Mouse (Mus musculus): ENCODE measurements around the gene Steap3.
"Not testable (repeated sequence)": the region's sequence is repeated elsewhere in the genome, so short reads cannot be mapped to it uniquely, and the experiment has no call there.

Gene Steap3

GRCm38 (mm10) chr1:120272605-120273004 lies at the start of gene Steap3:
TSS of gene Steap3 (minus strand) at chr1:120272705.
- no peak for DNase-seq (ENCODE audit: low spot score)

GRCm38 (mm10) chr1:120321270-120322021 lies 48.9 kb upstream of the Steap3 start:
- no peak for DNase-seq (ENCODE audit: low spot score)

GRCm38 (mm10) chr1:120305801-120306200 lies 33.3 kb upstream of the Steap3 start:
- DNase-seq (ENCODE audit: low spot score): no peak

GRCm38 (mm10) chr1:120296936-120297335 lies 24.4 kb upstream of the Steap3 start:
- no peak for DNase-seq (ENCODE audit: low spot score)

DNA sequence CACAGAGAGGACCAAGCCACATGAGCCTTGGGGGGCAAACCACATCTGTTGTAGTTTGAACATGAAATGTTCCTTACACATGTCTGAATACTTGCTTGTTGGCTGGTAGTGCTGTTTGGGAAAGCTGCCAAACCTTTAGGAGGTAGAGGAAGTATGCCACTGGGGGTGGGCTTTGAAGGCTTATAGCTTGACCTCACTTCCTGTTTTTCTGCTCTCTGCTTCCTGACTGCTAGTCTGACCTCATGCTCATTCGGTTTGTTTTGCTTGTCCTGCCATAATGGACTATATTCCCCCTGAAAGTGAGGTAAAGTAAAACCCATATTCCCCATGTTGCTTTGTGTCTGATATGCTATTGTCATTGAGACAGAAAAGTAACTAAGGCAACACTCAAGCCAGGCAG lies 21.3 kb upstream of the Steap3 start:
- DNase-seq (ENCODE audit: low spot score): no peak

- no peak for DNase-seq (ENCODE audit: low spot score)
These were observed 19.2 kb upstream of the Steap3 start for GRCm38 (mm10) chr1:120291709-120292108.

- no peak for DNase-seq (ENCODE audit: low spot score)
These were observed 17.3 kb upstream of the Steap3 start for GRCm38 (mm10) chr1:120289843-120290242.

- no peak for DNase-seq (ENCODE audit: low spot score)
These were observed 15.2 kb upstream of the Steap3 start for GRCm38 (mm10) chr1:120287679-120288078.

- DNase-seq (ENCODE audit: low spot score): not testable (repeated sequence)
These were observed 3.6 kb upstream of the Steap3 start for GRCm38 (mm10) chr1:120276058-120276457.

- DNase-seq (ENCODE audit: low spot score): no peak
These were observed 2.7 kb upstream of the Steap3 start for GRCm38 (mm10) chr1:120275224-120275623.

DNA sequence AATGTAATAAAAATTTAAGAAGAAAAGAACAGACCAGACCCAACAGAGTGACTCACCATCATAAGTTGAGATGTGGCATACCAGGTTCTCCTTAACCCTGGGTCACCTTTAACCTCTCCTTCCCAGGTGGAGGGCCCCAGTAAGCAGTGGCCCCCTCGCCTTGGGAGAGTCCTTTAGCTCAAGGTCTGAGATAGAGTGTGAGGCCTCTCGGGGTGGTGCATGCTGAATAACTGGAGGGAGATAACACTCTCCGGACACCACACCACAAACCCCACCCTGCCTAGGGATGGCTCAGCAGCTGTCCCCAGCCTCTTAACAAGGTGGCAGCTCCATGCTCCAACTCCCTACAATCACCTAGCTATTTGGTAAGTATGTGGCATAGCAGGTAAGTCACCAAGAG lies 1.6 kb downstream of the Steap3 start:
- no peak for DNase-seq (ENCODE audit: low spot score)

DNA sequence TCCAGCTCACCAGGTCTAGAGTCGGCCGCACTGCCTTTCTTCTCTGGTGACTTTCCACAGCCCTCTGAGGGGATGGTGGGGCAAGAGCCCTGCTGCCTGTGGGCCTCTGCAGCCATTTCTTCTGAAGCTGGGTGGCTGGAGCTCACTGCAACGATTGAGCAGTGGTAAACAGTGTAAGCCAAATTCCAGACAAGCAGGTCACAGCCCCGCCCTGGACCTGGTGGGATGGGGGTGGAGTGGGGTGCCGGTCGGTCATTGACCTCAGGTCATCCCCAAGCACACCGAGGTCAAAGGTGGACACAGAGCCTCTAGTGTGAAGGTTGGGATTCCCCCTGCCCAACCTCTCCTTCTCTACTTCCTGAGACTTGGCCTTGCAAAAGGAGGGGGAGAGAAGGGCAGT lies 2.4 kb downstream of the Steap3 start:
- peak; percentile 64 for DNase-seq (ENCODE audit: low spot score)

- DNase-seq (ENCODE audit: low spot score): no peak
These were observed 4.9 kb downstream of the Steap3 start for GRCm38 (mm10) chr1:120267631-120268030.

DNA sequence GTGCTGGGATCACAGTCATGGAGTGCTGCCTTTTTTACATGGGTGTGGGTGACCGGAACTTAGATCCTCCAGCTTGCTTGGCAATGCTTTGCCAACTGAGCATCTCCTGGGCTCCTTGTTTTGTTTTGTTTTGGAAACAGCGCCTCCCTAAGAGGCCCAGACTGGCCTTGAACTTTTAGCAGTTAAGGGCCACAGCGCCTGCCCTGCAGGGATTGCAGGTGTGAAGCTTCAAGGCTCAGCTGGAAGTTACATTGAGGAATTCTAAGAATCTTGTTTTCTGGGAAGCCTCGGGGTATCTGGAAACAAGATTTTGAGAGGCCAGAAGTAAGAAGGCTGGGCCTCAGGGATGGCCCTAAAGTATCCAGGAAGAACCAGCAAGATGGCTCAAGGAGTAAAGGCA lies 6.0 kb downstream of the Steap3 start:
- no peak for DNase-seq (ENCODE audit: low spot score)

- peak; percentile 86 for DNase-seq (ENCODE audit: low spot score)
These were observed 7.4 kb downstream of the Steap3 start for GRCm38 (mm10) chr1:120264861-120265686.

- DNase-seq (ENCODE audit: low spot score): no peak
These were observed 9.3 kb downstream of the Steap3 start for GRCm38 (mm10) chr1:120263226-120263625.

- no peak for DNase-seq (ENCODE audit: low spot score)
These were observed 11.3 kb downstream of the Steap3 start for GRCm38 (mm10) chr1:120261166-120261565.

- no peak for DNase-seq (ENCODE audit: low spot score)
These were observed 13.3 kb downstream of the Steap3 start for GRCm38 (mm10) chr1:120259249-120259648.

GRCm38 (mm10) chr1:120258744-120259143 lies 13.8 kb downstream of the Steap3 start:
- no peak for DNase-seq (ENCODE audit: low spot score)

DNA sequence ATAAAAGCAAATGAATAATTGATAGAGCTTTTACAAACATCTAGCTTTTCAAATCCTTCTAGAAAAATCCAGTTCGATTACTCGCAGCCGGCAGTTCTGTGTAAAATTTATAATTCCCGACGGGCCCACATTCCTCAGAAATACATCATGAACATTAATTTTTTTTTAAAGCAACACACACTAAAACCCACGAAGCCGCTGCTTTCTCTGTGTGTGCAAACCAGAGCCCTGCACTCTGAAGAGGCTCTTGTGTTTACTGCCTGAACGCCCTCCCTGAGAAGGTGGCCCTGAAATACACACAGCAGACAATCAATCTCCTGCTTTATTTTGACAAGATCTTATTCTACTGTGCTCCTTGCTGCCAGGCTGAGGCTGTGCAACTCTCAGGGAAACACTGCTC lies 14.3 kb downstream of the Steap3 start:
- no peak for DNase-seq (ENCODE audit: low spot score)

- no peak for DNase-seq (ENCODE audit: low spot score)
These were observed 18.8 kb downstream of the Steap3 start for GRCm38 (mm10) chr1:120253751-120254150.

- DNase-seq (ENCODE audit: low spot score): no peak
These were observed 19.9 kb downstream of the Steap3 start for GRCm38 (mm10) chr1:120252519-120253160.

GRCm38 (mm10) chr1:120251193-120251592 lies 21.3 kb downstream of the Steap3 start:
- DNase-seq (ENCODE audit: low spot score): no peak

Measured in yolk sac, embryonic 10.5 days (tissue).